Mouse (Mus musculus) hindbrain, embryonic 11.5 days (tissue): ENCODE measurements around the gene Mmp21. TPM values are rescaled to one million over a fixed set of nuclear protein-coding genes. Genes with fewer than 3 reads are reported as not detected.

Experiments used
- polyA plus RNA-seq: library from polyadenylated mRNA; unstranded; fragments of >200 nt; fragmentation: Nextera tagmentation; extraction: Ambion mirVana; gene quantifications from 2 replicates; pipeline ENCODE4 v1.2.1, GENCODE M21; 2014

Gene Mmp21
- polyA plus RNA-seq, 1 experiment from 2014 or later, result not detected

Other genes with a start within 250 kb of the Mmp21 start
- gene Tex36, start 77.9 kb downstream of the Mmp21 start, polyA plus RNA-seq, result not detected in 2 replicates
- 29.0 and 34.0 TPM in 2 replicates for gene Edrf1, start 42.5 kb downstream of the Mmp21 start, polyA plus RNA-seq
- 160 TPM in 2 replicates for gene Bccip, start 29.3 kb upstream of the Mmp21 start, polyA plus RNA-seq
- 39.5 and 42.8 TPM in 2 replicates for gene Uros, start 30.0 kb upstream of the Mmp21 start, polyA plus RNA-seq
- gene Fank1, start 96.8 kb upstream of the Mmp21 start, polyA plus RNA-seq, result 2.2 and 2.9 TPM in 2 replicates
- 43.7 and 48.8 TPM in 2 replicates for gene Dhx32, start 102.7 kb upstream of the Mmp21 start, polyA plus RNA-seq